Mouse (Mus musculus) cortical plate, adult 2 months (tissue): ENCODE data around the gene Nfrkb.

Source experiments
- CTCF ChIP-seq: fragments of 200-500 bp; IDR thresholded peaks from 2 replicates; pipeline ENCODE4 v1.5.1; 2011; ENCODE audit warnings: mild to moderate bottlenecking, control low read depth, low read length; ENCODE audit not compliant: insufficient read depth; ENCODE audit errors: extremely low read depth
- POLR2A ChIP-seq: fragments of 200-500 bp; IDR thresholded peaks from 2 replicates; pipeline ENCODE4 v1.6.1; 2011; ENCODE audit warnings: mild to moderate bottlenecking, low read length, control low read depth; ENCODE audit not compliant: insufficient read depth; ENCODE audit errors: extremely low read depth

DNA sequence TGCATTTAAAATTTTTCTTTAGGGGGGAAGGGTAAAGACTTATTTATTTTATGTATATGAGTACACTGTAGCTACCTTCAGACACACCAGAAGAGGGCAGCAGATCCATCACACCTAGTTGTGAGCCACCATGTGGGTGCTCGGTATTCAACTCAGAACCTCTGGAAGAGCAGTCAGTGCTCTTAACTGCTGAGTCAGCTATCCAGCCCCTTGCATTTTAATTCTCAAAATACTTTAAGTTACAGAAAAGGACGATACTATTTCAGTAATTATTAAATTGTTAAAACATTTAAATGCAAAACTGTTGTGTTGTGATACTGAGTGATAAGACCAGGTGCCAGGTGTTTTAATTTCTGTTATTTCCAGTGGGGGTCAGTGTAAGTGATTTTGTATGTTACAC is 18.3 kb downstream of the Nfrkb start:
- TF ChIP-seq CTCF, result no peak
- no peak for TF ChIP-seq POLR2A
